Mouse (Mus musculus): ENCODE measurements at regions not wholly inside any gene's neighbourhood (a gene's known extent, or its start where the extent isn't known, plus 50 kb on each side); places are given as distances from the start of the nearest gene placed in this dataset.

DNA sequence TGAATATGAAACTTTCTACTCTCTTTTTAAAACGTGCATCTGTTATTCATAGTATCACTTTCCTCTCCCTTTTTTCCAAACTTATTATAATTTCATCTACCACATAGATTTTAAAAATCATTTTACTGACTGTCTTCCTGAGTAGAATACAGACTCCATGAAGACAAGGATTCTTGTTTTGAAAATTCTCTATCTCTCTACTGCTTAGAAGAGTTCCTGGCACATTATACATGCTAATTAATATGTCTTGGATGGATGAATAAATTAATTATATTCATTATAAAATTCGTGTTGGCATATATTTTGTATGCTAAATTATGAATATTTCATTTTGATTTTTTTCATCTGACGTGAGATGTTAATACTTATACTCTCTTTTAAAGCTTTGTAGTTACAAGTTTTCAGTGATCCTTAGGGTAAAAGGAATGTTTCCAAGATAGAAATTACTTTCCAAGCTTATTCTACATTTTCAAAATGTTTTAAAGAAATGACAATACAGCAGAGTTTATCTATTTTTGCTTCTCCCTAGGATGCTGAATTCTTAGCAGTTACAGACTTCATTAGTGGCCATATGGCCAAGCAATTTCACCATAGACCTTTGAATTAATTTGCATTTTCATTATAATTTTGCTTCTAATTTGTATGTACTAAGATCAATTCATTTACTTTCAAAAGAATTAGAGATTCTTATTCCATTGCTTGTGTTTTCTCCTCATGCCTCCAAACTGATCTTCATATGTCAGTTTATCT, 376.2 kb upstream of the Cwc22 start:
- no peak for TF ChIP-seq POLR2A (IDR thresholded peaks at IDR 0.05; ENCODE audit: low read depth, low read length)
- TF ChIP-seq CTCF (IDR thresholded peaks at IDR 0.05; ENCODE audit: extremely low read depth, insufficient read length, insufficient replicate concordance, low read depth, low read length) = no peak

Measured in small intestine, adult 2 months (tissue).